Mouse (Mus musculus): ENCODE results near the gene Ankrd55. TPM values are rescaled to one million over a fixed set of nuclear protein-coding genes. Genes with fewer than 3 reads are reported as not detected.

Gene Ankrd55
- total and polyA plus RNA-seq, 2 experiments from 2014 or later: 12.0 to 16.5 TPM

DNA sequence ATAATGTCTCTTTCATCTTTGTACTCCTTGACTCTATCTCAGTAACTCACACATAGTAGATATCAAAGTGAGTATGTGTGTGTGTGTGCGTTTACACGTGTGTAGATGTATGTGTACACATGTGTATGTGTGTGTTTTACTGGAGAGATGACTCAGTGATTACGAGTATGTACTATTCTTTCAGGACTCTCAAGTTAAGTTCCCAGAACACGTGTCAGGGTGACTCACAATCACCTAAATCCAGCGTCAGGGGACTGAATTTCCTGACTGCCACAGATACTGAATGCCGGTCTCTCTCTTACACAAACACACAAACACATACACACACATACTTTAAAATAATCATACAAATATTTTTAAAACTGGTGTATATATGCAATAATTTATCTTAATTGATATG is 52.5 kb downstream of the Ankrd55 start:
- Histone ChIP-seq H3K36me3 (ENCODE audit: insufficient read depth, low read length) (no peaks in the 10 kb centered on the region), H3K27ac (no peak overlapping the region), H3K27me3 (ENCODE audit: insufficient read depth, low read length) (no peaks in the 10 kb centered on the region), H3K9ac (replicated peaks; ENCODE audit: low read length) (no peak overlapping the region), H3K4me2 (ENCODE audit: low read depth, low read length) (no peak overlapping the region), H3K4me3 (ENCODE audit: low read length) (no peak overlapping the region), H3K9me3 (ENCODE audit: low read length) (no peaks in the 10 kb centered on the region), H3K4me1 (ENCODE audit: insufficient read depth, low read length) (no peaks in the 10 kb centered on the region)
- TF ChIP-seq CTCF (IDR thresholded peaks at IDR 0.05; ENCODE audit: low read depth): no peak
- 82% methylated on average over 6 of the region's 6 CpGs for WGBS
- no peak for DNase-seq (ENCODE audit: low spot score)
- ATAC-seq: no peak

DNA sequence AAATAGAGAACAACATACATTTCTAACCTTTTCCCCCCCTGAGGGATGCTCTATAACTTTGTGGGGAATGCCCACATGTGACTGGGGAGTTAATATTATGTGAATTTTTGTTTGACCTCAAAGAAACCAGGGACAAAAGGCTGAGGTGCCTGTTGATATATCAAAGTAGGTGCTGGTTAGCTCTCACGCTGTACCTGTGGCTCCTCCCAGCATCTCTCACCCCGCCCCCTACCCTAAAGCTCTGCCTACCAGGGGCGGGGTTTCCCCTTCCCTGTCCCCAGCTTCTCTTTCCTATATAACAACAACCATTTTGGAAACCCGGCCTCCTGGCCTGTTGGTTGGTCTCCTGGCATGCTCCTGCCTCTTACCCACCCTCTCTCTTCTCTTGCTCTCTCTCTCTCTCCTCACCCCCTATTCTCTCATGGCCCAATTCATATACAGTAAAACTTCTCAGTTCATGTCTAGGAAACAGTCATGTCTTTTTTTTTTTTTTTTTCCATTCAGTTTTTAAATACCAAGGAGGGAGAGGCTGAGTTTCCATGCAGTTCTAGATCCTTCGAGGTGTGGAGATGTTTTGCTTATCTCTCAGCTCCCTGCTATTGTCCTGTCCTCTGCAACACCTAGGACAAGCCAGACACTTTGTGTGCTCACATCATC is 54.8 kb downstream of the Ankrd55 start:
- Histone ChIP-seq H3K4me2 (ENCODE audit: low read depth, low read length) (no peak overlapping the region), H3K4me3 (ENCODE audit: low read length) (no peak overlapping the region), H3K4me1 (ENCODE audit: insufficient read depth, low read length) (no peaks in the 10 kb centered on the region), H3K27me3 (ENCODE audit: insufficient read depth, low read length) (no peaks in the 10 kb centered on the region), H3K27ac (no peak overlapping the region), H3K9me3 (ENCODE audit: low read length) (no peaks in the 10 kb centered on the region), H3K9ac (replicated peaks; ENCODE audit: low read length) (no peak overlapping the region), H3K36me3 (ENCODE audit: insufficient read depth, low read length) (no peaks in the 10 kb centered on the region)
- no peak for ATAC-seq
- WGBS: 76% methylated on average over 5 of the region's 5 CpGs
- DNase-seq (ENCODE audit: low spot score): no peak
- no peak for TF ChIP-seq CTCF (IDR thresholded peaks at IDR 0.05; ENCODE audit: low read depth)

DNA sequence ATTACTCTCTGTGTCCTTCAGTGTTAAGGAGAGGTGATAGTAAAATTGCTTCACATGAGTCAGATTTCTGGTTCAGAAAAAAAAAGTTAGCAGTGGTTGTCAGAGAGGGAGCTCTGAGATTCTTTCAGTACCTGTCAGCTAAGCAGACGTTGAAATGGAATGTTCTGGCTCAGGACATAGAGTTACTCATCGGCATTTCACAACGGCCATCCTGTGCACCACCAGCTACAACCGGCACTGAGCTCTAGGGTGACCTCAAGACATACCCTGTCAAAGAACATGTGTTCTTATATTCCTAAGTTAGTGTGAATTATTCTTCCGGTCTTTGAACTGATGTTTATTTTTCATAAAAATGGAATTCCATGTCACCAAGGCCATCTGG is 55.4 kb downstream of the Ankrd55 start:
- Histone ChIP-seq H3K4me2 (ENCODE audit: low read depth, low read length) (no peak overlapping the region), H3K9ac (replicated peaks; ENCODE audit: low read length) (no peak overlapping the region), H3K27ac (no peak overlapping the region), H3K36me3 (ENCODE audit: insufficient read depth, low read length) (no peaks in the 10 kb centered on the region), H3K4me1 (ENCODE audit: insufficient read depth, low read length) (no peaks in the 10 kb centered on the region), H3K4me3 (ENCODE audit: low read length) (no peak overlapping the region), H3K9me3 (ENCODE audit: low read length) (no peaks in the 10 kb centered on the region), H3K27me3 (ENCODE audit: insufficient read depth, low read length) (no peaks in the 10 kb centered on the region)
- no peak for DNase-seq (ENCODE audit: low spot score)
- no peak for ATAC-seq
- no peak for TF ChIP-seq CTCF (IDR thresholded peaks at IDR 0.05; ENCODE audit: low read depth)
- 83% methylated on average over 5 of the region's 5 CpGs for WGBS

DNA sequence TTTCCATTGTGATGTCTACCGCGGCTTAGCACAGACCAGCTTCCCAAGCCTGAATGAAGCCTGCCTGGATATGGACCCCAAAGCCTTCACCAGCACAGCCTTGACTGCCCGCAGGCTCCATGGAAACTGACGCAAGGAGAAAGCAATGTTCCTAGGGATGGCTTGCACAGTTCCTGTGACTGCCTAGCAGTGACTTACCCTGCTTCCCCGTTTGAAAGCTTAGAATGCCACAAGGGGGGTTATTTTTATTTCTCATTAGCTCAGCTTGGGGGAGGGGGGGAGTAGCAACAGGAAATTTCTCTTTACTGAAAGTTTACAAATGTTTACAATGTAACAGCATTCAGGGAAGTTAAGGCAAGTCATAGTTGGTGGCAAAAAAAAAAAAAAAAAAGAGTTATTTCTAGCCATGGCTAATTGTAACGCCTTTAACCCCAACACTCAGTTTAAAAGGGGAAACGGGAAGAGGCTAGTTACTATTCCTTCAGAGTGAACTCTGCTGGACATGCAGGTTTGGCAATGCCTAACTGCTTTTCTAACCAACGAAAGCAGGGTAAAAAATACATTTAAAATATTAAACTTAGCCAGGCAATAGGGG is 56.1 kb downstream of the Ankrd55 start:
- Histone ChIP-seq H3K27me3 (ENCODE audit: insufficient read depth, low read length) (no peaks in the 10 kb centered on the region), H3K9me3 (ENCODE audit: low read length) (no peaks in the 10 kb centered on the region), H3K4me1 (ENCODE audit: insufficient read depth, low read length) (no peaks in the 10 kb centered on the region), H3K9ac (replicated peaks; ENCODE audit: low read length) (no peak overlapping the region), H3K27ac (no peak overlapping the region), H3K4me3 (ENCODE audit: low read length) (no peak overlapping the region), H3K4me2 (ENCODE audit: low read depth, low read length) (no peak overlapping the region), H3K36me3 (ENCODE audit: insufficient read depth, low read length) (no peaks in the 10 kb centered on the region)
- ATAC-seq: no peak
- 56% methylated on average over 8 of the region's 8 CpGs for WGBS
- TF ChIP-seq CTCF (IDR thresholded peaks at IDR 0.05; ENCODE audit: low read depth): no peak
- DNase-seq (ENCODE audit: low spot score): no peak

DNA sequence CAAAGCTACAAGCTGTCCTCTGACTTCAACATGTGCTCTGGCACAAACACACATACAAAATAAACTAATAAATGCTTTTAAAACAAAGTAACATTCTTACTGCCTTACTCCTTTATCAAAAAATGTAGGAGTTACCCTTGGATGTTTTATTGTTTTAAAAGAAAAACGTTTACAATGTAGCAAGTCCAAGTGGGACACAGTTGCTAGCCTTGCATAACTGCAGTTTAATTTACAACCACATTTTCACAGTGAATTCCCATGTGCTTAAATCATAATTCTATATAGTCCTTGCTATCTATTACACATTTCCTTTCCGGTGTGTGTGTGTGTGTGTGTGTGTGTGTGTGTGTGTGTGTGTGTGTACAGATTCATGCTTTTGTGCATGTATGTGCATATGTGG is 57.3 kb downstream of the Ankrd55 start:
- TF ChIP-seq CTCF (IDR thresholded peaks at IDR 0.05; ENCODE audit: low read depth): no peak
- H3K4me2 ChIP-seq (ENCODE audit: low read depth, low read length): no peak overlapping the region
- H3K36me3 ChIP-seq (ENCODE audit: insufficient read depth, low read length): no peaks in the 10 kb centered on the region
- no peak for ATAC-seq
- H3K27me3 ChIP-seq (ENCODE audit: insufficient read depth, low read length): no peaks in the 10 kb centered on the region
- no peak for DNase-seq (ENCODE audit: low spot score)
- no peak overlapping the region for H3K9ac ChIP-seq (replicated peaks; ENCODE audit: low read length)
- WGBS: 77% methylated on average over 2 of the region's 2 CpGs
- no peaks in the 10 kb centered on the region for H3K4me1 ChIP-seq (ENCODE audit: insufficient read depth, low read length)
- H3K27ac ChIP-seq: no peak overlapping the region
- H3K4me3 ChIP-seq (ENCODE audit: low read length): no peak overlapping the region
- H3K9me3 ChIP-seq (ENCODE audit: low read length): no peaks in the 10 kb centered on the region

DNA sequence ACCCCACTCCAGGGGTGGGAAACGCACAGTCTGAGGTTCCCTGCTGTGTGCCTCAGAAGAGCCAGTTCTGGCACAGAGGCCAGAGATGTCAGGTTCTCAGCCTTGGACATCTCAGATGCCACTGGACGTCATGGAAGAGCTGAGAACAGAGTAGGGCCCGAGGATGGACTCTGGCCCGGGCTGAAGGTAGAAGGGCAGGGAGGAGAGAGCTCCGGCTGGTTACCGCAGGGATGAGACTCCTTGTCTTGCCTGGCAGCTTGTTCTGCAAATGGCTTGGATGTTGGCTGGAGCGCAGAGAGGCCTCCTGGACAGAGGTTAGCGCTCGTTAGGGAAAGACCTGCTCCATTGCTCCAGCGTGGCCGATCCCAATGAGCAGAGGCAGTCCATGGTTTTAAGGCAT is 57.8 kb downstream of the Ankrd55 start:
- no peak overlapping the region for H3K4me2 ChIP-seq (ENCODE audit: low read depth, low read length)
- H3K36me3 ChIP-seq (ENCODE audit: insufficient read depth, low read length): no peaks in the 10 kb centered on the region
- no peak overlapping the region for H3K9ac ChIP-seq (replicated peaks; ENCODE audit: low read length)
- ATAC-seq (no peak), DNase-seq (ENCODE audit: low spot score) (no peak)
- H3K4me1 ChIP-seq (ENCODE audit: insufficient read depth, low read length): no peaks in the 10 kb centered on the region
- no peak overlapping the region for H3K27ac ChIP-seq
- no peaks in the 10 kb centered on the region for H3K9me3 ChIP-seq (ENCODE audit: low read length)
- WGBS: 82% methylated on average over 11 of the region's 11 CpGs
- TF ChIP-seq CTCF (IDR thresholded peaks at IDR 0.05; ENCODE audit: low read depth): no peak
- no peak overlapping the region for H3K4me3 ChIP-seq (ENCODE audit: low read length)
- H3K27me3 ChIP-seq (ENCODE audit: insufficient read depth, low read length): no peaks in the 10 kb centered on the region

DNA sequence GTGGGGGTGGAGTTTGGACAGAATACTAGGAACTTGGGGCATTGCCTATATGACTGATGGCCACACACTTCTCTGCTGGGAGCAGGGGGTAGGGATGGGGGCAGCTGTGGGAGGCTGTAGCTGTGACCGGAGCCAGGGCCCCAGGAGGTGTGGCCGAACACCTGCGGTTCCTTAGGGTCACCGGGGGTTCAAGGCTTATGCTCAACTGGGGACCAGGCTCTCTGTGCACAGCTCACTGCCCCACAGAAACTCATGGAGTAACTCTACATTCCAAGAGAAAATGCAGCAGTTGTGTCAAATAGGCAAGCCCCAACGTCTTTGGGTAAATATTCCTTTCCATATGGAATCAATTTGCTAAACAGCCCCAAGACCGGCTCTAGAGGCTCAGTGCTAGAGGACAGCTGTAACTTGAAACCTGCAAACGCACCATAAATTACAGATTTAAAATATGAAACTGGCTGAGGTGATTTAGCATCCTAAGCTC is 58.5 kb downstream of the Ankrd55 start:
- H3K4me2 ChIP-seq (ENCODE audit: low read depth, low read length): no peak overlapping the region
- no peak overlapping the region for H3K27ac ChIP-seq
- H3K27me3 ChIP-seq (ENCODE audit: insufficient read depth, low read length): no peaks in the 10 kb centered on the region
- no peaks in the 10 kb centered on the region for H3K4me1 ChIP-seq (ENCODE audit: insufficient read depth, low read length)
- DNase-seq (ENCODE audit: low spot score): no peak
- ATAC-seq: no peak
- no peak overlapping the region for H3K4me3 ChIP-seq (ENCODE audit: low read length)
- WGBS: 61% methylated on average over 7 of the region's 7 CpGs
- TF ChIP-seq CTCF (IDR thresholded peaks at IDR 0.05; ENCODE audit: low read depth): no peak
- H3K9ac ChIP-seq (replicated peaks; ENCODE audit: low read length): no peak overlapping the region
- no peaks in the 10 kb centered on the region for H3K36me3 ChIP-seq (ENCODE audit: insufficient read depth, low read length)
- no peaks in the 10 kb centered on the region for H3K9me3 ChIP-seq (ENCODE audit: low read length)
